Mouse (Mus musculus): ENCODE results near the gene Hps5. TPM values are rescaled to one million over a fixed set of nuclear protein-coding genes. Genes with fewer than 3 reads are reported as not detected.

The Hps5 gene
- polyA plus RNA-seq, 1 experiment from 2014 or later: 17.4 TPM

- Histone ChIP-seq H3K9ac (no peak overlapping the region), H3K27ac (ENCODE audit: poor library complexity, severe bottlenecking) (no peak overlapping the region), H3K36me3 (peaks cover 10% of the 10 kb centered on the region), H3K9me3 (replicated peaks) (no peaks in the 10 kb centered on the region), H3K4me1 (replicated peaks) (peaks cover 10% of the 10 kb centered on the region), H3K4me2 (no peak overlapping the region), H3K27me3 (replicated peaks) (no peaks in the 10 kb centered on the region), H3K4me3 (no peak overlapping the region)
- 61% methylated on average over 6 of the region's 6 CpGs for WGBS
- ATAC-seq (ENCODE audit: insufficient number of reproducible peaks, low FRiP score): no peak
Measured at GRCm38 (mm10) chr7:46712250-46712649, 83.6 kb downstream of the Hps5 start.

Other genes starting within 250 kb of the Hps5 start
- 9.8 and 11.3 TPM in 2 replicates for gene Sergef, start 156.3 kb downstream of the Hps5 start, polyA plus RNA-seq (2016; fragmentation: Nextera tagmentation; extraction: Ambion mirVana)
- gene Tph1, start 123.5 kb downstream of the Hps5 start, polyA plus RNA-seq (2016; fragmentation: Nextera tagmentation; extraction: Ambion mirVana): not detected in 2 replicates
- gene Saal1, start 85.4 kb downstream of the Hps5 start, polyA plus RNA-seq (2016; fragmentation: Nextera tagmentation; extraction: Ambion mirVana): 16.2 and 16.5 TPM in 2 replicates
- gene Saa3, start 80.4 kb downstream of the Hps5 start, polyA plus RNA-seq (2016; fragmentation: Nextera tagmentation; extraction: Ambion mirVana): 0.20 TPM in 1 of 2 replicates, not detected in the other
- gene Saa4, start 63.5 kb downstream of the Hps5 start, polyA plus RNA-seq (2016; fragmentation: Nextera tagmentation; extraction: Ambion mirVana): not detected in 2 replicates
- gene Saa1, start 53.1 kb downstream of the Hps5 start, polyA plus RNA-seq (2016; fragmentation: Nextera tagmentation; extraction: Ambion mirVana): not detected in 2 replicates
- not detected in 2 replicates for gene Saa2, start 44.3 kb downstream of the Hps5 start, polyA plus RNA-seq (2016; fragmentation: Nextera tagmentation; extraction: Ambion mirVana)
- 32.5 and 33.1 TPM in 2 replicates for gene Gtf2h1, start within 50 bp of the Hps5 start, polyA plus RNA-seq (2016; fragmentation: Nextera tagmentation; extraction: Ambion mirVana)
- 2,859 and 2,900 TPM in 2 replicates for gene Ldha, start 45.4 kb upstream of the Hps5 start, polyA plus RNA-seq (2016; fragmentation: Nextera tagmentation; extraction: Ambion mirVana)
- gene Ldhc, start 65.1 kb upstream of the Hps5 start, polyA plus RNA-seq (2016; fragmentation: Nextera tagmentation; extraction: Ambion mirVana): not detected in 2 replicates
- gene Tsg101, start 123.9 kb upstream of the Hps5 start, polyA plus RNA-seq (2016; fragmentation: Nextera tagmentation; extraction: Ambion mirVana): 185 and 190 TPM in 2 replicates
- gene Uevld, start 162.5 kb upstream of the Hps5 start, polyA plus RNA-seq (2016; fragmentation: Nextera tagmentation; extraction: Ambion mirVana): 10.0 TPM in 2 replicates
- not detected in 2 replicates for gene Gm9999, start 187.5 kb upstream of the Hps5 start, polyA plus RNA-seq (2016; fragmentation: Nextera tagmentation; extraction: Ambion mirVana)
- 19.4 and 19.8 TPM in 2 replicates for gene Spty2d1, start 212.3 kb upstream of the Hps5 start, polyA plus RNA-seq (2016; fragmentation: Nextera tagmentation; extraction: Ambion mirVana)